Mouse (Mus musculus): ENCODE results near the gene Rbm19. TPM values are rescaled to one million over a fixed set of nuclear protein-coding genes. Genes with fewer than 3 reads are reported as not detected.
A peak's percentile ranks its signal among the peaks of the same experiment; 100 is the strongest.

The Rbm19 gene
- polyA plus RNA-seq, 1 experiment from 2014 or later: 12.3 TPM

DNA sequence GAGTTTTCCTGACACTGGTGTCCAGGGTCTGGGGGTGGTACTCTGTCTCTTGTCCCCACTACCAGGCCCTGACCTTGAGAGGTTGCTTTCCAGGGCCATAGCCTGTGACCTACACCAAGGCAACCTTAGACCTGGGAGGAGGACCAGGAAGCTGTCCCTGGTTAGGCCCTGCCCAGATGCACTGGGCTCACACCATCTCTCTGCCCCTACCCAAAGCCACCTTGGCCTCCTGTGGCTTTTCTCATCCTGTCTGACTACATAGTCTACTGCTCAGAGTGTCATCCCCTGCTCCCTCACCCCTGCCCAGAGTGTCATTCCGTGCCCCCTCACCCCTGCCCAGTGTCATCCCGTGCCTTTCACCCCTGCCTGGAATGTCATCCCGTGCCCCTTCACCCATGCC lies 19.6 kb downstream of the Rbm19 start:
- no peaks in the 10 kb centered on the region for H3K27me3 ChIP-seq
- H3K9ac ChIP-seq: no peak overlapping the region
- no peaks in the 10 kb centered on the region for H3K9me3 ChIP-seq (replicated peaks)
- peaks cover 26% of the 10 kb centered on the region for H3K4me1 ChIP-seq (replicated peaks)
- no peak overlapping the region for H3K27ac ChIP-seq
- no peak overlapping the region for H3K4me2 ChIP-seq
- H3K36me3 ChIP-seq: peaks cover 22% of the 10 kb centered on the region; the same call in 1 of the 2 replicates
- no peak overlapping the region for H3K4me3 ChIP-seq
- ATAC-seq (replicated peaks; ENCODE audit: insufficient number of reproducible peaks, insufficient read depth, low FRiP score, low read depth): no peak
- 28% methylated on average over 3 of the region's 3 CpGs for WGBS

DNA sequence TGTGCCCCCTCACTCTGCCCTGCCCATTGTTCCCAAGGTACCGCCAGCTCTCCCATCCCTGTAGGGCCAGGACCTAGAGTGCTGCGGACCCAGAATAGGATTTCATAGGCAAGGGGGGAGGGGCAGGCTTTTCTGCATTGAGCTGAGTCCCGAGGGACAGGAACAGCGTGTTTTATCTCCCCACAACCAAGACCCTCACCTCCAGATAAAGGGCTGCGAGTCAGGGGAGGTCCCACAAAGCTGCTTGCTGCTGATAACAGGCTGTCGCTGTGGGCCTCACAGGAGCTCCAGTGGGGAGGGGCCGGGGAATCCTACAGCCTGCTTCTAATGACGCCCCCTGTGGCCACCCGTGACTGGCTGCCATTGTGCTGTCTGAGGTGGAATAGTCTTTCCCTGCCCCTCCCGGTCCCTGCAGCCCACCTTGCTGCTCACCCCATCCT lies 20.0 kb downstream of the Rbm19 start:
- no peak for ATAC-seq (replicated peaks; ENCODE audit: insufficient number of reproducible peaks, insufficient read depth, low FRiP score, low read depth)
- H3K27ac ChIP-seq: no peak overlapping the region
- H3K4me2 ChIP-seq: no peak overlapping the region

GRCm38 (mm10) chr5:120137038-120137437 lies 20.8 kb downstream of the Rbm19 start:
- Histone ChIP-seq H3K4me1 (replicated peaks) (peaks cover 26% of the 10 kb centered on the region), H3K27me3 (no peaks in the 10 kb centered on the region), H3K9me3 (replicated peaks) (no peaks in the 10 kb centered on the region), H3K36me3 (peaks cover 16% of the 10 kb centered on the region; the same call in 1 of the 2 replicates), H3K27ac (no peak overlapping the region), H3K4me3 (no peak overlapping the region), H3K4me2 (no peak overlapping the region), H3K9ac (no peak overlapping the region)
- no peak for ATAC-seq (replicated peaks; ENCODE audit: insufficient number of reproducible peaks, insufficient read depth, low FRiP score, low read depth)
- 90% methylated on average over 5 of the region's 5 CpGs for WGBS

More for the DNA sequence above, 20.0 kb downstream of the Rbm19 start:
- no peak overlapping the region for H3K9ac ChIP-seq
- H3K9me3 ChIP-seq (replicated peaks): no peaks in the 10 kb centered on the region
- H3K4me3 ChIP-seq: no peak overlapping the region
- H3K27me3 ChIP-seq: no peaks in the 10 kb centered on the region
- peaks cover 26% of the 10 kb centered on the region for H3K4me1 ChIP-seq (replicated peaks)
- peaks cover 19% of the 10 kb centered on the region; the same call in 1 of the 2 replicates for H3K36me3 ChIP-seq
- 23% methylated on average over 10 of the region's 10 CpGs for WGBS

DNA sequence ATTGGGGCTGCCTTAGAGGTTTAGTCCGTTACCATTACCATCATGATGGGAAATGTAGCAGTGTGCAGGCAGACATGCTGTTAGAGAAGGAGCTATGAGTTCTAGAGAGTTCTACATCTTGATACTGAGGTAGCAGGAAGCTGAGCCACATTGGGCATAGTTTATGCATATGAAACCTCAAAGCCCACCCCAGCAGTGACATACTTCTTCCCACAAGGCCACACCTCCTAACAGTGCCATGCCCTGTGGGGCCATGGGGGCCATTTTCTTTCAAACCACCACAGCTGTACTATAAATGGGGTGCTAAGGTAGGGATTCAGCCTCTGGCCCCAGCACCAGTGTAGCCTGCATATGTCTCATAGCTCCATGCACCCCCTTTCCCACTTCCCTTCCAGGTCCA lies 21.6 kb downstream of the Rbm19 start:
- no peaks in the 10 kb centered on the region for H3K27me3 ChIP-seq
- H3K9me3 ChIP-seq (replicated peaks): no peaks in the 10 kb centered on the region
- H3K4me3 ChIP-seq: no peak overlapping the region
- H3K4me1 ChIP-seq (replicated peaks): peaks cover 26% of the 10 kb centered on the region
- H3K36me3 ChIP-seq: peaks cover 12% of the 10 kb centered on the region; the same call in 1 of the 2 replicates
- ATAC-seq (replicated peaks; ENCODE audit: insufficient number of reproducible peaks, insufficient read depth, low FRiP score, low read depth): no peak
- WGBS: 86% methylated on average over 1 of the region's 1 CpGs
- H3K4me2 ChIP-seq: no peak overlapping the region
- no peak overlapping the region; the same call in 1 of the 2 replicates for H3K9ac ChIP-seq
- H3K27ac ChIP-seq: no peak overlapping the region

DNA sequence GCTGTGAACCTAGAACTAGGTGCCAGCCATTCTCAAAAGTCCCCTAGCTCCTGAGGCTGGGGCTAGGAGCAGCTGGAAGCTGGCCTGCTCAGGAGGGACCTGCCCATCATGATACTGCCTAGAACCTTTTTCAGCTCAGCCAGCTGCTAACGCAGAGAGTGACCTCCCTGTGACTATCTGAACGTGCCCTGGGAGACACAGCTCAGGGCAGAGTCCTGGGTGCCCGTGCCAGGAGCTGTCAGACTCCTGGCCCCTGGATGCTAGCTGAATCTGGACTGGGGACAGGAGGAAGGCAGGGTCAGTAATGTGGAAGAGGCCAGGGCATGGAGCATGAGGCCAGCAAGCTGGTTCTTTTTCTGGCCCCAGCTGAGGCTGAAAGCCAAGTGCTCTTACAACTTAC lies 22.1 kb downstream of the Rbm19 start:
- H3K27ac ChIP-seq: 0 out of 2 replicates have a peak overlapping the region, but pooled peaks have one; percentile 16
- H3K27me3 ChIP-seq: no peaks in the 10 kb centered on the region
- H3K4me1 ChIP-seq (replicated peaks): peaks cover 26% of the 10 kb centered on the region
- no peak overlapping the region for H3K4me3 ChIP-seq
- ATAC-seq (replicated peaks; ENCODE audit: insufficient number of reproducible peaks, insufficient read depth, low FRiP score, low read depth): no peak
- WGBS: 58% methylated on average over 3 of the region's 3 CpGs
- no peak overlapping the region for H3K4me2 ChIP-seq
- H3K9ac ChIP-seq: no peak overlapping the region
- H3K36me3 ChIP-seq: peaks cover 10% of the 10 kb centered on the region; the same call in 1 of the 2 replicates
- H3K9me3 ChIP-seq (replicated peaks): no peaks in the 10 kb centered on the region

GRCm38 (mm10) chr5:120139224-120139623 lies 23.0 kb downstream of the Rbm19 start:
- Histone ChIP-seq H3K4me1 (replicated peaks) (peaks cover 26% of the 10 kb centered on the region), H3K4me2 (no peak overlapping the region), H3K27me3 (no peaks in the 10 kb centered on the region), H3K4me3 (no peak overlapping the region), H3K36me3 (peaks cover 15% of the 10 kb centered on the region), H3K9ac (no peak overlapping the region), H3K27ac (no peak overlapping the region), H3K9me3 (replicated peaks) (no peaks in the 10 kb centered on the region)
- WGBS: 70% methylated on average over 8 of the region's 8 CpGs
- ATAC-seq (replicated peaks; ENCODE audit: insufficient number of reproducible peaks, insufficient read depth, low FRiP score, low read depth): no peak; the same call in 1 of the 2 replicates

DNA sequence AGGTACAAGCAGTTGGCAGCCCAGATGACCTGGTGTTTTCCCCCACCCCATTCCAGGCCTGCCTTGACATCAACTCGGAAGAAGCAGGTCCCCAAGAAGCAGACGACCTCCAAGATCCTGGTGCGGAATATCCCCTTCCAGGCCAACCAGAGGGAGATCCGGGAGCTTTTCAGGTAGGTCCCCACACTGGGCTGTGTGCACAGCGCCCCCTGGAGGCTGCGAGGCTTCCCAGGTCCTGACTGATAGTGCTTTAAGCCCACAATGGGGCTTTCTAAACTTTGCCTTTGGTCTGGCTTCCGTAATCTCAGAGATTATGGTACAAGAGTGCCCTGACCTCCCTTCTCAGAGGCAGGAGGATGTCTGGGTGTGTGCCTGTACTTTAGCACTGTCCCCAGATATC lies 27.7 kb downstream of the Rbm19 start:
- no peak overlapping the region for H3K27ac ChIP-seq
- peaks cover 5% of the 10 kb centered on the region for H3K4me1 ChIP-seq (replicated peaks)
- H3K4me3 ChIP-seq: no peak overlapping the region
- ATAC-seq (replicated peaks; ENCODE audit: insufficient number of reproducible peaks, insufficient read depth, low FRiP score, low read depth): no peak
- peaks cover 23% of the 10 kb centered on the region for H3K36me3 ChIP-seq
- no peak overlapping the region for H3K4me2 ChIP-seq
- H3K9ac ChIP-seq: no peak overlapping the region
- 55% methylated on average over 7 of the region's 7 CpGs for WGBS
- H3K9me3 ChIP-seq (replicated peaks): no peaks in the 10 kb centered on the region
- no peaks in the 10 kb centered on the region for H3K27me3 ChIP-seq

DNA sequence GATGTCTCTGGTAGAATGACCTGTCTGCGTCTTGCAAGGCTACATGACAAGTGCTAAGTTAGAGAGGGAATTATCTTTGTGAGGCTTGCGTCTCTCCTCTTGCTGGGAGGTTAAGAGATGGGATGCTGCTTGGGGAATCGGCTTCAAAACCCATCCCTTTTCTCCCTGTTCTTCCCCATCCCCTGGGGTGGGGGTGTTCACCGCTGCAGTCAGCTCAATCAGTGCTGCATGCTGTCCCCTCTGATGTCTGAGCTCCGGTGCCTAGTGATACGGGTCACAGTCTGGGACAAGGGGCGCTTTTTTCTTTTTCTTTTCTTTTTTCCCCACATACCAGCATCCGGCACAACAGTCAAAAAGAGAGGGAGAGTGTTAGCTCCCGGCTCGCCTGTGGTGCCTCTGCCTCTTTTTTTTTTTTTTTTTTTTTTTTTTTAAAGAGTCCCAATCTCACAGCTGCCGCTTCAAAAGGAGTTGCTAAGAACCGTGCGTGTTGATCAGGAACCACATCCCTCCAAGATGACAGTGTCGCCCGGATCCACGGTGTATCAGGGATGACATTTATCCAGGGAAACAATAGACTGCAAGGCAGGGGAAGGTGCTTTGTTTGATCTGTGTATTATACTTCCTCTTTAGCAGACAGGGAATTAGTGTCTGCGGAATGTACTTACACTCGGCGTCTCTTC lies 29.2 kb downstream of the Rbm19 start:
- H3K4me1 ChIP-seq (replicated peaks): no peaks in the 10 kb centered on the region
- WGBS: 77% methylated on average over 18 of the region's 19 CpGs
- H3K4me2 ChIP-seq: no peak overlapping the region
- no peak overlapping the region for H3K9ac ChIP-seq
- no peaks in the 10 kb centered on the region for H3K9me3 ChIP-seq (replicated peaks)
- H3K4me3 ChIP-seq: no peak overlapping the region
- no peaks in the 10 kb centered on the region for H3K27me3 ChIP-seq
- no peak overlapping the region for H3K27ac ChIP-seq
- H3K36me3 ChIP-seq: peaks cover 23% of the 10 kb centered on the region
- no peak for ATAC-seq (replicated peaks; ENCODE audit: insufficient number of reproducible peaks, insufficient read depth, low FRiP score, low read depth)

DNA sequence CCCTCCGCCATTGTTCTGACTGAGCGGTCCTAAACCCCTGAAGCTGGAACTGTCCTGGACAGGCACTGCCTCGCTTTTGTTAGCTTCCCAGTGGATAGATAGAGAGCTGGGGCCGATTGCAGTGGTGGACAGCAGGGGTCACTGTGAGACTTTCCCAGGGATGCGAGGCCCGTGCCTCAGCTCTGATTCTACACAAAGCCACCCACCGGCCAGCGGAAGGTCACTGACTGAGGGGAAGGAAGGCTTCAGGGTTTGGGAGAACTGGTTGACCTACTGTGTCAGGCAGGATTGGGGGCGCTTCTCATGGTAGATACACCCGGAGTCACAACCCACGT lies 29.8 kb downstream of the Rbm19 start:
- H3K9ac ChIP-seq: no peak overlapping the region
- H3K9me3 ChIP-seq (replicated peaks): no peaks in the 10 kb centered on the region
- no peak overlapping the region for H3K27ac ChIP-seq
- no peak overlapping the region for H3K4me2 ChIP-seq
- H3K36me3 ChIP-seq: peaks cover 23% of the 10 kb centered on the region
- no peak overlapping the region for H3K4me3 ChIP-seq
- no peak; the same call in 1 of the 2 replicates for ATAC-seq (replicated peaks; ENCODE audit: insufficient number of reproducible peaks, insufficient read depth, low FRiP score, low read depth)
- 46% methylated on average over 11 of the region's 11 CpGs for WGBS
- H3K27me3 ChIP-seq: no peaks in the 10 kb centered on the region
- H3K4me1 ChIP-seq (replicated peaks): no peaks in the 10 kb centered on the region

DNA sequence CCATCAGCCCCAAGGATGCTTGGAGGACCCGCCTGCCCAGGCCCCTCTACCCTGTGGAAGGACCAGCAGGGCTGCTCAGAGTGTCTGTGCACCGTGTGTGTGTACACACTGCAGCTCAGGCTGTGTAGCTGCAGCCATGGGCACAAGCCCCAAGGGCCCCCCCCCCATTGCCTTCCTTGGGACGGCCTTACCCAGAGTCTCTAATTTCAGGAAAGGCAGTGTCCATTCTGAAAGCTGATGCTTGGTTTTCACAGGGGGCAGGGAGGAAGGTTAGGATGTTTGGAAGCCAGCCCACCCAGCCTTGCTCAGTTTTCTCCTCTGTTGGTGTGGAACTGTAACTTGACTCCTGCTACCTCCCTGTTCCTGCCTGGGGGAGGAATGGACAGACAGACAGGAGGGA lies 30.6 kb downstream of the Rbm19 start:
- no peak for ATAC-seq (replicated peaks; ENCODE audit: insufficient number of reproducible peaks, insufficient read depth, low FRiP score, low read depth)
- Histone ChIP-seq H3K4me2 (no peak overlapping the region), H3K27me3 (no peaks in the 10 kb centered on the region), H3K9me3 (replicated peaks) (no peaks in the 10 kb centered on the region), H3K4me1 (replicated peaks) (no peaks in the 10 kb centered on the region), H3K36me3 (peaks cover 19% of the 10 kb centered on the region), H3K4me3 (no peak overlapping the region), H3K9ac (no peak overlapping the region), H3K27ac (no peak overlapping the region)
- 76% methylated on average over 3 of the region's 3 CpGs for WGBS

DNA sequence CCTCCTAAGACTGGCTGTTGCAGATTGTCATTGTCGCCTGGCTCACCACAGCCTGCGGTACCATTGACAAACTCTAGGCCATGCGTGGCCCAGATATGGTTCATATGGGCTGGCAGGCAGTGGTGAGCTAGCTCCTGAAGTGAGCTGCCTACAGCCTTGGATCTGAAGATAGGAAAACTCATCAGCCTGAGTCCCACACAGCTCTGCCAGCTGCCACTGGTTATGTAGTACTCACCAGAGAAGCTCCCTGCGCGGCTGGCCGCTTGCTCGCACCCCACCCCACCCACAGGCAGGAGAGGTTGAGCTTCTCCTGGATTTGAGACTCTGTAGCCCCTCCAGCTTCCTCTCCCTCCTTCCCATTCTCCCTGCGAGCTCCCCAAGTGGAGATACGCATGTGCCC lies 32.0 kb downstream of the Rbm19 start:
- 85% methylated on average over 9 of the region's 9 CpGs for WGBS
- H3K4me1 ChIP-seq (replicated peaks): no peaks in the 10 kb centered on the region
- no peak for ATAC-seq (replicated peaks; ENCODE audit: insufficient number of reproducible peaks, insufficient read depth, low FRiP score, low read depth)
- H3K9ac ChIP-seq: no peak overlapping the region
- H3K27me3 ChIP-seq: no peaks in the 10 kb centered on the region
- H3K4me2 ChIP-seq: no peak overlapping the region
- peaks cover 16% of the 10 kb centered on the region for H3K36me3 ChIP-seq
- H3K4me3 ChIP-seq: no peak overlapping the region
- no peak overlapping the region for H3K27ac ChIP-seq
- H3K9me3 ChIP-seq (replicated peaks): no peaks in the 10 kb centered on the region

- H3K9me3 ChIP-seq (replicated peaks): no peaks in the 10 kb centered on the region
- H3K4me2 ChIP-seq: no peak overlapping the region
- no peaks in the 10 kb centered on the region for H3K27me3 ChIP-seq
- no peak for ATAC-seq (replicated peaks; ENCODE audit: insufficient number of reproducible peaks, insufficient read depth, low FRiP score, low read depth)
- H3K36me3 ChIP-seq: no peaks in the 10 kb centered on the region
- no peak overlapping the region for H3K9ac ChIP-seq
- no peak overlapping the region for H3K27ac ChIP-seq
- H3K4me3 ChIP-seq: no peak overlapping the region
- peaks cover 1% of the 10 kb centered on the region; the same call in 1 of the 2 replicates for H3K4me1 ChIP-seq (replicated peaks)
- WGBS: 83% methylated on average over 4 of the region's 4 CpGs
These were observed 34.9 kb downstream of the Rbm19 start for GRCm38 (mm10) chr5:120151145-120151544.
